Mouse (Mus musculus) lung, adult 2 months (tissue): ENCODE measurements around the gene Il6ra.

Source experiments
- CTCF ChIP-seq: fragments of 200-500 bp; IDR thresholded peaks from 2 replicates; pipeline ENCODE4 v1.5.1; 2011; ENCODE audit warnings: mild to moderate bottlenecking, low read length, control low read depth; ENCODE audit not compliant: insufficient read depth
- POLR2A ChIP-seq: fragments of 200-500 bp; IDR thresholded peaks from 2 replicates; pipeline ENCODE4 v1.6.1; 2011; ENCODE audit warnings: low read depth, mild to moderate bottlenecking, control low read depth, low read length, borderline replicate concordance; ENCODE audit errors: extremely low read depth

DNA sequence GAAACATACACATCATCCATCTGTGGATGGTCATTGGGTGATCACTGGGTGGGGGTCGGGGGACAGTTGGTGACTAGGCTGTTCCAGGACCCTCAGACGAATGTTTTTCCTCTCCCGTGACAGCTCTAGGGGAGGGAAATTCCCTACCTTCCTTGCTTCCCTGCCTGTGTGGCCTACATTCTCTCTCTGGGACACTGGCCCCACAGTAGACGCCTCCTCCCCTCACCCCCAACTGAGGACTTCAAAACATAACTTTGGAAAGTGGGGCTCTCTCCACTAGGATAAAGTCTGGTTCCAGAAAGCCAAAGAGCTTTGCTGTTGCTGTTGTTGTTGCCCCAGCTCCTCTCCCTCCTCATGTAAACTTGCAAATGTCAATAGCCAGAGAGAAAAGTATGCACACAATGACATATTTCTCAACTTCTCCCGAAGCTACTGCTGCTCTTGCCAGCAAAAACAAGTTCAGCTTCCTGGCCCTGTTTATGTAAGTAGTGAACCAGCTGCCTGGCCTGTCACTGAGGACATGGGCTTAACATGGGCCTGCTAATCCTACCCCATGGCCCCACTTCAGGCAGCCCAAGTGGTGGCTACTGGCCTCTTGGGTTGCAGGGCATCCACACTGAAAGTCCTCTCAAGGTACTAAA is 14.0 kb downstream of the Il6ra start:
- TF ChIP-seq CTCF (no peak), POLR2A (no peak)
